Mouse (Mus musculus): ENCODE measurements around the gene Dlg3.

Dlg3 gene

GRCm38 (mm10) chrX:100797851-100798527, 30.5 kb downstream of the Dlg3 start:
- no peak for DNase-seq (ENCODE audit: low spot score)

- no peak for DNase-seq (ENCODE audit: low spot score)
Measured at GRCm38 (mm10) chrX:100800643-100801042, 33.1 kb downstream of the Dlg3 start.

GRCm38 (mm10) chrX:100802034-100802433, 34.5 kb downstream of the Dlg3 start:
- DNase-seq (ENCODE audit: low spot score) = no peak

GRCm38 (mm10) chrX:100811129-100811528, 43.6 kb downstream of the Dlg3 start:
- no peak for DNase-seq (ENCODE audit: low spot score)

- no peak for DNase-seq (ENCODE audit: low spot score)
Measured at GRCm38 (mm10) chrX:100814139-100814538, 46.6 kb downstream of the Dlg3 start.

- no peak for DNase-seq (ENCODE audit: low spot score)
Measured at GRCm38 (mm10) chrX:100815766-100816165, 48.2 kb downstream of the Dlg3 start.

GRCm38 (mm10) chrX:100818681-100819080, 51.2 kb downstream of the Dlg3 start:
- no peak for DNase-seq (ENCODE audit: low spot score)

GRCm38 (mm10) chrX:100821149-100821548, 53.6 kb downstream of the Dlg3 start:
- DNase-seq (ENCODE audit: low spot score) = no peak

- no peak for DNase-seq (ENCODE audit: low spot score)
Measured at GRCm38 (mm10) chrX:100825557-100825956, 58.0 kb downstream of the Dlg3 start.

- DNase-seq (ENCODE audit: low spot score) = no peak
Measured at GRCm38 (mm10) chrX:100832806-100833205, 65.3 kb downstream of the Dlg3 start.

GRCm38 (mm10) chrX:100839211-100839610, 71.7 kb downstream of the Dlg3 start:
- no peak for DNase-seq (ENCODE audit: low spot score)

All from c-Kit-positive CD71-positive TER-119-positive erythroid progenitor cells, embryonic 14.5 days (primary cell).